Mouse (Mus musculus) central nervous system, embryonic 11.5 days (tissue): ENCODE results near the gene Rbfox2. TPM values are rescaled to one million over a fixed set of nuclear protein-coding genes. Genes with fewer than 3 reads are reported as not detected.

Source experiments
- polyA plus RNA-seq: library from polyadenylated mRNA; depleted of rRNA; stranded (reverse); fragments of >200 nt; gene quantifications from 2 replicates; pipeline ENCODE4 v1.2.3, GENCODE M21; 2012; rRNA removed

The Rbfox2 gene
- 102 and 173 TPM in 2 replicates for polyA plus RNA-seq

DNA sequence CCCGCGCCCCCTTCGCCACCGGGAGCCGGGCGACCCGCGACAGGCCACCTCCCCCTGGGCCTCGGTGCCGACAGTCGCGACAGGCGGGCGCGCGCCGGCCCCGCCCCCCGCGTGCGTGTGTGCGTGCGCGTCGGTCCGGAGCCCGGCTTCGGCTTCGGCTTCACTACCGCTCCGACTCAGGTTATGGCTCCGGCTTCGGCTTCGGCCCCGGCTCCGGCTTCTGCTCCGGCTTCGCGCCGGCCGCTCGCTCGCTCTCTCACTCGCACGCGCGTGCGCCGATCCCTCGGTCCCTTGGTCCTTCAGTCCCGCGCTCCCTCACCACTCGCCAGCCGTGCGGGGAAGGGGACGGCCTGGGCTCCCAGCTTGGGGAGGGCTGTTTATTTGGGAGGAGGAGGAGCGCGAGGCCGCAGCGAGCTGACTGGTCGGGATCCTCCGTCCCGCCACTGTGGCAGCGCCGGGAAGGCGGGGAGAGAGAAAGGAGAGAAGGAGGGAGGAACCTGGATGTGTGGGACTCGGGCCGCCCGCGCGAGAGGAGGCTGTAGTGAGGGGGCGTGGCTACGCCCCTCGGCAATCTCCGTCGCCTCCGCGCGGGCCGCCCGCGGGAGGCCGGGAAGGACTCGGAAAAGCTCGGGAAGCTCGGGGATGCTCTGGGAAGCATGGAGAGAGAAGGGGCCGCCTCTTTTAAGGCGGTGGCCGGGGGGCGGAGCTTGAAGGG is at the start of gene Rbfox2:
Gene Rbfox2, minus strand, starts transcription at position 458 of the 715 bp plus-strand sequence.

DNA sequence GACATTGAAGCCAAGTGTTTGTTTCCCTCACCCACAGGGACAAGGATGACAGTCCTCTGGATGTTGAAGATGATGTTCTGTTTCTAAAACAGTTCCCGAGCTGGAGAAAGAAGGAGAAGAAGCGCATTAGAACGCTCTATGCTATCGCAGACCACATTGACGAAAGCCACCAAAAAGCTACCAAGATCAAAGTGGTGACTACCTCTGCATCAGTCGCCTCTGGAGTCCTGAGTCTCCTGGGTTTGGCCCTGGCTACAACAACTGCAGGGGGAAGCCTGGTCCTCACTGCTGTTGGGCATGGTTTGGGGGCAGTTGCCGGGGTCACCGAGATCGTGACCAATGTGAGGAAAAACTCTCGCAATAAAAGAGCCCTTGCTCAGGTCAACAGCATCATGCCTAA is 256.2 kb downstream of the Rbfox2 start, which contains the start of gene Mb:
Gene Mb, minus strand, starts transcription at position 101 of the 400 bp plus-strand sequence.

DNA sequence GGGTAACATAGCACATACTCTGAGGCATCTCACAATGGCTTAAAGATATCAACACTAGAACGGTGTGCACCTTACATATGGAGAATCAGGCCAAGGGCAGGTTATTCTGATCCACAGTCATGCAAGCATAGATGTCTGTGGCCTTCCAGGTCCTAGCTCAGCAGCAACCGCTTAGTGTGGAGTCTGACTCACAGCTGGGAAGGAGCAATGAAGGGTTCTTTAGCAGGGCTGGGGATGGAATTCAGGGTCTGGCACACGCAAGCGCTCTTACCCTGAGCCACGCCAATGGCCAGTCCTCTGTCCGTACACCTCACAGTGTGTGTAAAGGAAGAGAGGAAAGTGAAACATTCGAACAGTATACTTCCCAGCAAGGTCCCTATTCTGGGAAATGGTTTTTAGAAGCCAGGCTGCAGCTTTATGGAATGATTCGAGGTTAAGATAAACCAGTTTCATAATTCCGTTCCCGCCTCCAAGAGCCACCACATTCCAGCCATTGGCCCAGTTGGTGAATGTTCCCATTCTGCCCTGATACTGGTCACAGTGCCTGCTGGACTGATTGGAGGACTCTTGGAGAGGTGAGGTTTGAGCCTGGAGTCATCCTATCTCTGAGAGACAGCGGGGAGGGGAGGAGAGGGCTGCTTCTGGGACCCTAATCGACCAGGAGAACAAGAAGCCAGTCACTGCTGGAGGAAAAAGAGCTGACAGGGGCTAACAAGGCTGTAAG is 262.0 kb downstream of the Rbfox2 start, which contains the start of gene Apol6:
Gene Apol6, plus strand, starts transcription at position 133 of the 724 bp plus-strand sequence.

Other genes starting within 250 kb of the Rbfox2 start
- gene Apol7a, start 92.1 kb upstream of the Rbfox2 start, polyA plus RNA-seq: not detected in 2 replicates
- 0.04 TPM in 1 of 2 replicates, not detected in the other for gene Apol9a, start 104.1 kb upstream of the Rbfox2 start, polyA plus RNA-seq
- gene Apol7b, start 140.5 kb upstream of the Rbfox2 start, polyA plus RNA-seq: not detected in 2 replicates
- 0.02 TPM in 1 of 2 replicates, not detected in the other for gene Apol10a, start 170.0 kb upstream of the Rbfox2 start, polyA plus RNA-seq
- 0.04 TPM in 1 of 2 replicates, not detected in the other for gene Apol11a, start 201.3 kb upstream of the Rbfox2 start, polyA plus RNA-seq
- gene Apol7c, start 226.3 kb upstream of the Rbfox2 start, polyA plus RNA-seq: not detected in 2 replicates